Mouse (Mus musculus) adrenal gland (tissue): Measurements from ENCODE around the gene Them5.

ENCODE experiments used
- intact Hi-C: fragments of 180-260 bp; cut with DNase I; formaldehyde crosslinking; loops from one replicate; pipeline ENCODE4 v1.15.1; 2025

Them5 gene

DNA sequence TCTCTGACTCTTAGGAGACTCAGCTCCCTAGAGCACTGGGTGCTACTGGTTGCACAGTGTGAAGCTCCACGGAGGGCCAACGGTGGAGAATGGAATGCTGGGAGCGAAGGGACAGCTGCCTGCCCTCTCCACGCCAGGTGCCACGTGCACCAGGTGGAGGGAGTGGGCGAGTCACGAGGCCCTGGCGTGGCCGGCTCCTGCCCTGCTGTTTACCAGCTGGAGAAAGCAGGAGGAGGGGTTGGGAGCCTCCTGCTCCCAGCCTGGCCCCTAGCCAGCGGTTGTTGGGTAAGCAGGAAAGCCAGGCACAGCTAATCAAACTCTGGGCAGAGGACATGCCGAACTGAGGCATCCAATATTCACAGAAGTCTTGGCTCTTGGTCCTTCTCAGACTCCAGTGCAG, 29.7 kb downstream of the Them5 start:
- intact Hi-C loops = no loop called here

DNA sequence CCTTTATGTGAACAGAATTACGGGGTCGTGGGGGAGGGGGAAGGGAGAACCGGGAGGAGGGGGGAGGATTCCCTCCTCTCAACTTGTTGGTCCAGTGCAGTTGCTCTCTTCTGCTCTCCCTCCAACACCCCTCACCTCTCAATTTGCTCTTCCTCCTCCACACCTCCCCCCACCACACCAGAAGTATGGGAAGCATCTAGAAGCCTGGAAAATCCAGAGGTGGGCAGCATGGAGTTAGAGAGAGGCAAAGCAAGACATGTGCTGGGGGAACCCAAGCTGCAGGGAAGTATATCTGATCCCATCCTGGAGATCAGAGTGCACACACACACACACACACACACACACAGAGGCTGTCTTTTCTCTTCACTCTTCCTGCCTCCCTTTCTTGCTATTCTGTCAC, 30.1 kb downstream of the Them5 start:
- intact Hi-C loops = no loop called here

DNA sequence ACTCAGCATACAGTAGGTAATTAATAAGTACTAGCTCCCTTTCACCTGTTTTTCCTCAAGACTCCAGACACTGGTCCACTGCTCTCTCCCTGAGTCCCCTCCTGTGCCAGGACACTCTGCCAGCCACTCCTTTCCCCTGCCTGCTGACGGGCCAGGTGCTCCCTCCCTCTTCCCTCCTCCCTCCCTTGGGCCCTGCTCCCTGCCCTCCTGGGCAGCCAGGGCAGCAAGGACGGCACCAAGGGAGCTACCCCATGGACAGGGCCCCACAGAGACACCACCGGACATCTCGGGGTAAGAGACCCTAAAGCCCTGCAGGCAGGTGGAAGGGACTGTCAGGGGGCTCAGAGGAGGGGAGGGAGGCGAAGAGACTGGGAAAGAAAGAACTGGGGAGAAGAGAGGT, 30.7 kb downstream of the Them5 start, which contains the start of gene Rorc:
Gene Rorc (plus strand): TSS at position 154 of the 400 bp plus-strand sequence.
- intact Hi-C loops = no loop called here

DNA sequence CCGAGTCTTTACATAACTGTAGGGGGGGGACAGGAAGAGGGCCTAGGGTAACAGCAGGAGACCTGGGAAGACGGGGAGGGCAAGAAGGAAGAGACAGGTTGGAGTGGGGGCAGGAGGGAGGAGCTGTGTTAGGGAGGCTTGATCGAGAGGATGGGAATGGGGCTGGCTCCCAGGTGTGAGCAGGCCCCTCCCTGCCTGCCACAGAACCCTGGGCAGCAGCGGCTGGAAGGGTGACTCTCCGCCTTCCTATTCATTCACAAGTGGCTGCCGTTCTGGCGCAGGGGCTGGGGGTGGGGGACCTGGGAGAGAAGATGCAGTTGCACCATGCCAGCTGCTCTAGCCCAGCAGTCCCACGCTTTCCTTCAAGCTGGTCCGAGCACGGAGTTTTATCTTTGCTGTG, 31.2 kb downstream of the Them5 start:
- intact Hi-C loops = no loop called here

DNA sequence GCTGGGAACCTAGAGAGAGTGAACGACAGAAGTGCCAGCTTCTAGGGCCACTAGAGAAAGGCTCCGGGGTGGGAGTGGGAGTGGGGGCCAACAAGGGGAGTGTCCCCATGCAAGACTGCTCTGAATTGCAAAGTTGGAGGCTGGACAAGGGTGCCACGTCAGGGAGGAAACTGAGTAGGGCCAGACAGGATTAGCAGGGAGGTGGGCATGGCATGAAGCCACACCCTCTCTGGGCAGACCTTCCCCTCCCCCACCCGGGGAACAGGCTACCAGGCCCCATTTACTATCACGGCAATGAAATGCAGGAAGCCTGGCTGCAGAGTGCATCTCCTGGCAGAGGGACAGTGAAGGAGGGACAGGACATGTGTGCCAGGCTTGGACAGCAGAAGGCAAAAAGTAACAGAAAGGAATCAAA, 31.7 kb downstream of the Them5 start:
- intact Hi-C loops = no loop called here

DNA sequence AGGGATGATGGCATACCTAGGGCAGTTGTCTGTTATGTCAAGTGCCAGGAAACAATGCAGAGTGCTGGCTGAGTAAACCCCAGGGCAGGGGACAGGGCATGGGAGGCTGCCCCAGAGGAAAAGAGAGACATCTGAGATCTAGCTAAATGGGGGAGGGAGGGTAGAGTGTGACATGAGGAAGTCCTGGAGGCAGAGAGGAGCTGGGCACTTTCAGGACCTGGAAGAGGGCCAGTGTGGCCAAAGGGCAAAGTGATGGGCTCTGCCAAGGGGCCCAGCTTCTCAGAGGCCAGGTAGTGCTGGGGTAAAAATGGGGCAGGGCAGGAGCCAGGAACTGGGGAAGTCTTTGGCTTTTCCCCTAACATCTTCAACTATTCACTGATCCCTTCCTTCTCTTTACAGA, 32.7 kb downstream of the Them5 start:
- intact Hi-C loops = no loop called here

DNA sequence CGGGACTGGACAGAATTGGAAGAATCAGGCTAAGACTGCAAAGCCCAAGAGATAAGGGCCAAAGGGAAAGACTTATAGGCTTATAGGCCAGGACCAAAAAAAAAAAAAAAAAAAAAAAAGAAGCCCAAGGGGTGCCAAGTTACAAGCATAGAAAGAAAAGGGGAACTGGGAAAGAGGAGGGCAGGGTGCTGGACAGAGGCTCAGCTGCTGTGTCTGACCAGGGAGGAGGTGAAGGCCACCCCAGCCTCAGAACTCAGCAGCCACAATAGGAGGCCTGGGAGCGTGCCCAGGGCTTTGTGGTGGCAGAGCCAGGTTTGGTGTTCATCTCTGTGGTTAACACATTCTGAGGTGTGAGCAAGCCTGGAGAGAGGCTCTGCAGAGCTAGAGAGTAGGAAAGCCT, 33.2 kb downstream of the Them5 start:
- intact Hi-C loops = no loop called here

DNA sequence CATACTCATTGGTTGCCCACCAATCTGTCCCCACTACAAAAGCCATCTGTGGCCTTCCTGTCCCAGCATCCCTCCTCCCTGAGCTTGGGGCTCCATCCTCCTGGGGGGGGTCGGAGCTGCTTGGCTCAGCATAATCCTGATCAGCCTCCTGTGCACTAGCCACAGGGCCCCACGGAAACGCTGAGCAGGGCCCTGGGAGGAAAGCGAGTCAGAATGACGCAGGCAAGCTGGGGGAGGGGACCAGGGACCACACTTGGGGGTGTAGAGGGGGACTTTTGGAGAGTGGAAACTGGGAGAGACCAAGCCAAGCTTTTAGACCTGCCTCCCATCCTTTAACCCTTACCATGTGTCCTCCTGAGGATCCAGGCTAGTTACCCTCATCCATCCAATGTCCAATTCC, 34.0 kb downstream of the Them5 start:
- intact Hi-C loops = no loop called here

DNA sequence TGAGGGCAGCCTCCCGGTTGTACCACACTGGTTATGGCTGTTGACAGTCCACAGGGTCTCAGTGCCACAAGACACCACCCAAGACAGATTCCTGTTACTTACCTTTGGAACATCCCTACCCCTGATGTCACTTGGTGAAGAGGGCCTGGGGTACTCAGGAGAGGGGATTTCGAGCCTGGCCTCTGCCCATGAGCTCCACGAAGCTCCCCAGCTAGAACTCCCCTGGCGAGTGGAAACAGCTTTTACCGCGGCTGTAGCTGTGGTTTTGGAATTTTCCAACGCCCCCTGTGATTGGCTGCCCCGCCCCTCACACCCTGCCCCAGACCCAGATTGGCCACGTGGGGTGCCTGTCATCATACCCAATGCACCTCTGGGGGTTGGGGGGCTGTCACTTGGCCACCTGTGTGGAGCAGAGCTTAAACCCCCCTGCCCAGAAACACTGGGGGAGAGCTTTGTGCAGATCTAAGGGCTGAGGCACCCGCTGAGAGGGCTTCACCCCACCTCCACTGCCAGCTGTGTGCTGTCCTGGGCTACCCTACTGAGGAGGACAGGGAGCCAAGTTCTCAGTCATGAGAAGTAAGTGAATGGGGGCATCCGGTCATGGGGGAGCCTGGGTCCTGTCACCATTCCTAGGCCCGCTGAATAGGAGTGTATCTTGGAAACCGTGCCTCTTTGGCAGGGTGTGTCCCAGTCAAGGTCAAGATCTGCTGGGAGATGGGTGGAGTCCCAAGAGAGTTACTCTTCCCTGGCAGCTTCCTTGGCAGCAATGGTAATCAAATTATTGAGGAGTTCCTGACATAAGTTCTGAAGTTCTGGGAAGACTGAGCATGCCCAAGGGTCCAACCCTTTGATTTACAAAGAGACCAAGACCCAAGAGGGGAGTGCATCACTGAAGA, 35.4 kb downstream of the Them5 start:
- intact Hi-C loops = no loop called here

DNA sequence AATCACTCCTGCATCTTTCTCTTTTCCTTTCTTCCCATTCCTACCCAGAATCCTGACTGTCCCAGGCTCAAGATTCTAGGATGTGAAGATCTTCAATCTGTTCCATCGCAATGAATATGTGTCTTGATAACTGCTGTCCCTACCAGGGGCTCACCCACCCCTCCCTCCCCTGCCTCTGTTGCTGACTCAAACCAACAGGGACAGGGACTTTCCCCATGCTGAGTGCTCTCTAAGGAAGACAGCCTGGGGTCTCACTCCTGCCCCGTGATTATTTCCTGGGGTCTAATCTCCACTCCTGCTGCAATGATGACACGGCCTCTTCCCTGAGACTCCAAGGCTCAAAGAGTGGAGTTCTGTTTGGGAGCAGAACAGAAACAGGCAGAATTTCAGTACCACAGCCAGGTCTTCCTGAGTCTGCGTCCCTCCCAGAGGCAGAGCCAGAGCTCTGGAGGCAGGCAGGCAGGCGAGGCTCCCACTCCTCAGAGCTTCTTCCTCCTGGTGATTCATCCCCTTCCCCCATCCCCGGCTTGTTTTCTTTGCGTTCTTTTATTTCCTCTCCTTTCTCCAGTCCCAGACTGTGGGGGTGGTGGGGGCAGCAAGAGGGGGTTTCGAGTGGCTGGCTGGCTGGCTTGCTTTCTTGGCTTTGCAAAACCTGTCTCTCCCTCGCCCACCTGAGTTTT, 38.1 kb downstream of the Them5 start:
- intact Hi-C loops = no loop called here

DNA sequence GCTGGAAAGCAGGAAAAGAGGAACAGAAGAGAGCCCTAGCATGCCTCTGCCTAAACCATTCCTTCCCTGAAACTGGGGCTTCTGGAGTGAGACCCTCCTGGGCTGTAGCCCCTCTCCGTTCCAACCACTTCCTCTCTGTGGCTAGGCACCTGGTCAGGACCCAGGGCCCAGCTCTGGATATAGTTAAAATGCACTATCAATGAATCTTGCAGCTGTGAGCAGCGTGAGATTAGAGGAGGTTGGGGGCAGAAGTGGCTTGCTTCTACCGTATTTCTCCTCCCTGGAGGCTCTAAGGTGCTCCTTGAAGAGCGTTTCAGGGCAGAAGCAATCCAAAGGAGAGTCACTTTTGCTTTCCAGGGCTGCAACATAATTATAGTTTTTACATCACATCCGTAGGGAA, 40.4 kb downstream of the Them5 start:
- intact Hi-C loops = no loop called here

DNA sequence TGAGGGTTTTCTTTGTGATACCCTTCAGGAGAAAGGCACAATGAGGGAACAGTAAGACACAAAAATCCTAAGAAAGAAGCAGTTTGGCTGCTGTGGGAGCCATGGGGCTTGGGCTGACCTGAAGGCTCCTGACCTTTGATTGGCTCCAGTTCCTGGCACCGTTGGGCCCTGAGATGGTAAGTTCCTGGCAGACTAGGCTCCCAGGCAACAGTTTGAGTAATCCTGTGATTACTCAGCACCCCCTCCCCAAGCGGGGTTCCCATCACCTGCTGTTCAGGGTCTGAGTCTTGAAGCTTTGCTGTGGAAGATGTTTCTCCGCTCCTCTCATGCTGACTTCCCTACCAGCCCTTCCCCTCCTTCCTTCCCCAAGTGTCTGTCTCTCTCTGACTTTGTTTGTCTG, 41.6 kb downstream of the Them5 start:
- intact Hi-C loops = no loop called here

DNA sequence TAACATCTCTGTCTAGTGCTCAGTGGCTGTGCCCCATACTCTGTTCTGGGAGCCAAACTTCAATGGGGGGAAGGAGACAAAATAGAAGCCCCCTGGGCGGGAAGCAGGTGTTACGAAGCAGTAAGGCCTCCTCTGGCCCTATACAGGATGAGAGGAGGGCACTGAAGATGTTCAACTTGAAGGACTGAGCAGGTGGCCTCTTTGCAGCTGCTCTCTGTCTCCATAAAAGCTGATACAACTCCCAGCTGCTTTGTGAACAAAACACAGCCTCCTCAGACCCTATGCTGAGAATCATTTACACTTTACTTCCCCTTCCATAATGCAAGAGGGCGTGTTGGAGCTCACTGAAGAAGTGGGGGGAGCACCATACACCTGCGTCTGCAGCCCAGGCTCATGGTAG, 44.8 kb downstream of the Them5 start:
- intact Hi-C loops = no loop called here

DNA sequence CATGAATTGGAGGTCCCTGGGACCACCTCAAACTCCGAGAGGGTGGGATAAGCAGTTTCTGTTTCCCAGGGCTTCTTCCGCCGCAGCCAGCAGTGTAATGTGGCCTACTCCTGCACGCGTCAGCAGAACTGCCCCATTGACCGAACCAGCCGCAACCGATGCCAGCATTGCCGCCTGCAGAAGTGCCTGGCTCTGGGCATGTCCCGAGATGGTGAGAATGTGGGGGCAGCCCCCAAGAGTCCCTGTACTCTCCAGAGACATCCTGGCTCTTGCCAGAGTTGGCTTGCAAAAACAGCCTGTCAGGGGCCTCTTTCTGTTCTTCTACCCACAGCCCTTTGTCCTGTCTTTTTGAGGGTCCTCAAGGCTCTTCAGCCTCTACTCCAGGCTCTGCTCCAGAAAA, 45.5 kb downstream of the Them5 start:
- intact Hi-C loops = no loop called here

DNA sequence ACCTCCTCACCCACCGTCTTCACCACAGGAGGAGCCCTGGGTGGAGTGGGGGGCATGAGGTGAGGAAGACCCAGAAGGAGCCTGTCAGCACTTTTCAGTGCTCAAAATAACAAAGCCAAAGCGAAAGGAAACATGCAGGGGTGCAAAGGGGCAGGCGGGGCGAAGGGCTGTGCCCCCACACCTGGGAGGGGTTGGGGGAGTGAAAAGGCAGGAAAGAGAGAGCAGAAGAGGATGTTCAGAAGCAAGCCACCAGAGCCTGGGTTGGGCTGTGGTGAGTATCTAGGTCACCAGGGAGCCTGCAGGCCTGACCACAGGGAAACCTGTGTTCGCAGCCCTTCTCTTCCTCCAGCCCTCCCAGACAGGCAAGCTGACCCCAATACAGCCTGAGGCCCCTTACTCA, 46.1 kb downstream of the Them5 start:
- intact Hi-C loops = no loop called here

DNA sequence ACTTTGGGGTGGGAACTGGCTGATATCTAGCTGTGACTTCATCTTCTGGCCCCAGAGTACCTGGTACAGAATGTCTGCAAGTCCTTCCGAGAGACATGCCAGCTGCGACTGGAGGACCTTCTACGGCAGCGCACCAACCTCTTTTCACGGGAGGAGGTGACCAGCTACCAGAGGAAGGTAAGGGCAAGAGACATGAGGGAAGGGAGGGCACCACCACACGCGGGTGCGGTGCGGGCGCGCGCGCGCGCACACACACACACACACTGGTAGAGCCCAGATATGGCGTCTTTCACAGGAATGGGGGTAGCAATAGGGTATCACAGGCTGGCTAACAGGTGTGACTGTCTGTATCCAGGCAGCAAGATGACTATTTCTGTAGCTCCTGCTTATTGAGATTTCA, 47.5 kb downstream of the Them5 start:
- intact Hi-C loops = no loop called here

DNA sequence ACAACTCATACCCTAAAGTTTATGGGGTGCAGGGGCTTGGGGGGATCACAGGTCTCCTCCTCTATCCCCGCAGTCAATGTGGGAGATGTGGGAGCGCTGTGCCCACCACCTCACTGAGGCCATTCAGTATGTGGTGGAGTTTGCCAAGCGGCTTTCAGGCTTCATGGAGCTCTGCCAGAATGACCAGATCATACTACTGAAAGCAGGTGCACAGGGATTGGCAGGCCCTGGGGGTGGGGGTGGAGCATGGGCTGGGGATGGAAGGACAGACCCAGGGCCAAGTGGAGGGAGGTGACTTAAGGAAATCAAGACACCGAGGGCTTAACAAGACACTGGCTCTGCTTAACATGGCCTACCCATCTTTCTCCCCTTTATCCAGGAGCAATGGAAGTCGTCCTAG, 49.1 kb downstream of the Them5 start:
- intact Hi-C loops = no loop called here

DNA sequence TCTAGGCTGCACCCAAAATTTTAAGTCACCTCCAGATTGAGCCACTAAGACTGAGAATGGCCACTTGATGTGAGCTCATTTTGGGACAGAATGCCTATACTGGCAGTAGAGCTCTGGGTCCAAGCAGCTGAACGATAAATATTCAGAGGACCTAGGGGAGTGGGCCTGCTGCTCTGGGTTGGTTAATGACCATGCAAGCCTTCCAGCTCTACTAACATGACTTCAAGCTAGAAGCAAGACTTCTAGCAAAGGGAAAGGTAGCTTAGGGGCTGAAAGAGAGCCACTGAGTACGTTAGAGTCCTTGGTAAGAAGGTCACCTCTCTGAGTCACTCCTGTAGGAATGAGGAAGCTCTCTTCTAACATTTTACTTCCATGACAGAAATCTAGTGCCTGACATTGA, 50.2 kb downstream of the Them5 start:
- intact Hi-C loops = no loop called here

DNA sequence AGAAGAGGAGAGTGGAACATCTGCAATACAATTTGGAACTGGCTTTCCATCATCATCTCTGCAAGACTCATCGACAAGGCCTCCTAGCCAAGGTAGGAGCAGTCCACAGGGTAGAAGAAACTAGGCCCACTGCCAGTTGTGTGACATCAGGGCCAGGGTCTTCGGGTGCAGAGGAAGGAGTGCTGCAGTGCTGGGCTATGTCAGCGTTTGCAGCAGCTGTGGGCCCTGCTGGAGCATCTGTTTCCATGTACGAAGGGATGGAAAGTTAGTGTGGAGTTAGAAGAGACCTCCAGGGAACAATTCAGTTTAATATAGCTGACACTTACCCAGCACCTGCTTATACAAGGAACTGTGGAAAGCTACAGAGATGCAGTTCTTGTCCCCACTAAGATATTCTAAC, 51.1 kb downstream of the Them5 start:
- intact Hi-C loops = no loop called here

DNA sequence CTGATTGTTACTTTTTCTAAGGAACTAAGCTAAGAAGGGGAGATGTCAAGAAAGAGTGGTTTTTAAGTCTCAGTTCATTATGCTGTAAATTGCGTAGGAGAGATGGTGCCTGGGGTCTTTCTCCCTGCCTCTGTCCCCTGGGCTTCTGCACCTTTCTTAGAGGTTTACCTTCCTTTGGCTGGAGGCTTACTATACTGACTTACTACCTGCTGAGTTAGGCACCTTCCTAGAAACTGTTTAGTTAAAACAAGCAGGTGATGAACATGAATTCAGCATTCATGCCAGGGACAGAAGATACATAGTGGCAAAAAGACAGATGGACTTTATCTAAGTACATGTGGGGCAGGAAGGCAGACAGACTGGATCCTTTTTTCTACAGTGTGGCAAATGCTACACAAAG, 54.4 kb downstream of the Them5 start:
- intact Hi-C loops = no loop called here

DNA sequence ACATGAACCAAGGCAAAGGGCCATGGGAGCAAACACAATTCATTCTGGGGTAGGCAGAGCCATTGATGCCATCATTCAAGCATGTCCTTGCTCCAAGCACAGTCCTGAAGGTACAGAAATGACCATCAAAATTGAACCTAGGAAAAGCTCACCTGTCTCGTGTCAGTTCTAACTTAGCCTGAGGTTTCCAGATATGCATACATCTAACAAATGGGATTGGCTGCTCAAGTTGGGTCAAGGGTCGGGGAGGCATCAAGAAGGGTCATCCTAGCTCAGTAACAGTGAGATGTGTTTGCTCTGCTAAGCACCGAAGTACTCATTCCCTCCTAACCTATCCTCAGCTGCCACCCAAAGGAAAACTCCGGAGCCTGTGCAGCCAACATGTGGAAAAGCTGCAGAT, 55.0 kb downstream of the Them5 start:
- intact Hi-C loops = no loop called here
